ENCODE assay signal across 11 mouse cellular contexts in the genomic region with DNA sequence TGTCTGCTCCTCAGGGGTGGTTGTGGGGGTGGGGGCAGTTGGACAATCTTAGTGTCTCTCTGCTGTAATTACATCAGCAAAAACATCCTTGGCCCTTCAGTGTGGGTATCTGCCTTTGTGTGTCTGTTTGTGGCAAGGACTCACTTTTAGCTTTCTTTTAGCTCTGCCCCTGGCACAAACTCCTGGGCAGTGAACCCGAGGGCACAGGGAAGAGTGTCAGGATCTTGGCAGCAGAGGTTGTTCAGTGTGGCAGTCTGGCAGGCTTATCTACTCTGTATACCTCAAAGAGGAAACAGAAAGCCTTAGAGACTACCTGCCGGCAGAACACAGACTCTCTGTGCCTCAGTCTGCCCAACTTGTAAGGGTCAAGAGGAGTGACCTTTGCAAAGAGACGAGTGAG. TPM values are rescaled to one million over a fixed set of nuclear protein-coding genes. Genes with fewer than 3 reads are reported as not detected.
DNase-seq lines count a peak whose midpoint lies in the region; ATAC-seq and TF ChIP-seq lines count a peak whose summit lies in the region.
"Had no signal": no experiment of that assay in that cellular context is flagged by ENCODE, and none has a peak within 500 bp of the region (broad histone marks: within the 10 kb centered on the region; RNA-seq: fewer than 3 reads in every experiment).

No protein-coding gene starts in this region.

- 0 out of 2 replicates have a peak, but pooled peaks cover 11% of the 10 kb centered on the region for H3K27me3 ChIP-seq in intestine, embryonic 15.5 days (replicated peaks)
- H3K27me3 ChIP-seq in intestine, embryonic 16.5 days (replicated peaks; ENCODE audit: control insufficient read depth, insufficient read depth, low read length): peaks cover 6% of the 10 kb centered on the region; the same call in 1 of the 2 replicates
- peaks cover 35% of the 10 kb centered on the region for H3K27me3 ChIP-seq in neural tube, embryonic 12.5 days (replicated peaks)

- no peaks in the 10 kb centered on the region for H3K9me3 ChIP-seq in intestine, embryonic 15.5 days
- no peaks in the 10 kb centered on the region for H3K9me3 ChIP-seq in intestine, embryonic 16.5 days (ENCODE audit: control insufficient read depth, low read length)
- H3K9me3 ChIP-seq in neural tube, embryonic 12.5 days: no peaks in the 10 kb centered on the region

- H3K9ac ChIP-seq in intestine, embryonic 15.5 days: no peak overlapping the region
- H3K9ac ChIP-seq in intestine, embryonic 16.5 days (ENCODE audit: low read depth, low read length): no peak overlapping the region
- no peak overlapping the region for H3K9ac ChIP-seq in neural tube, embryonic 12.5 days

- peak overlapping the region; percentile 91 for H3K4me2 ChIP-seq in intestine, embryonic 15.5 days (replicated peaks)
- H3K4me2 ChIP-seq in intestine, embryonic 16.5 days (ENCODE audit: low read depth, low read length): no peak overlapping the region
- peak overlapping the region; percentile 76; the same call in 1 of the 2 replicates for H3K4me2 ChIP-seq in neural tube, embryonic 12.5 days (replicated peaks)

- no peak overlapping the region for H3K4me3 ChIP-seq in intestine, embryonic 15.5 days (replicated peaks)
- H3K4me3 ChIP-seq in intestine, embryonic 16.5 days (ENCODE audit: low read length): no peak overlapping the region
- no peak overlapping the region for H3K4me3 ChIP-seq in neural tube, embryonic 12.5 days
- no peak overlapping the region for H3K4me3 ChIP-seq in layer of hippocampus, adult 2 months

- peak; percentile 3 to 42 for DNase-seq in adrenal gland, adult (ENCODE audit: inconsistent age in 2 of 2, low spot score in 1 of 2)
- no peak for DNase-seq in adrenal gland, postnatal 14 days
- no peak for DNase-seq in neural tube, embryonic 10.5 days (ENCODE audit: extremely low spot score, low spot score)
- no peak for DNase-seq in layer of hippocampus, adult 2 months (ENCODE audit: low spot score in 2 of 2)
- no peak for DNase-seq in urinary bladder, postnatal 36 days (ENCODE audit: low spot score in 2 of 2)
- DNase-seq: left cerebral cortex, postnatal 4 days; thymus, postnatal 36 days had no signal

- no peak for TF ChIP-seq CTCF in layer of hippocampus, adult 2 months (conservative IDR thresholded peaks at IDR 0.05)

- H3K36me3 ChIP-seq in intestine, embryonic 15.5 days: no peaks in the 10 kb centered on the region
- H3K36me3 ChIP-seq in intestine, embryonic 16.5 days (ENCODE audit: control insufficient read depth, insufficient read depth, low read length): no peaks in the 10 kb centered on the region
- no peaks in the 10 kb centered on the region for H3K36me3 ChIP-seq in neural tube, embryonic 12.5 days

- H3K4me1 ChIP-seq in intestine, embryonic 15.5 days (replicated peaks): peaks cover 12% of the 10 kb centered on the region
- H3K4me1 ChIP-seq in intestine, embryonic 16.5 days (ENCODE audit: control insufficient read depth, insufficient read depth, low read length): peaks cover 5% of the 10 kb centered on the region
- peaks cover 4% of the 10 kb centered on the region for H3K4me1 ChIP-seq in neural tube, embryonic 12.5 days

- 69% methylated on average over 3 of the region's 3 CpGs for WGBS in intestine, embryonic 15.5 days
- 65% methylated on average over 3 of the region's 3 CpGs for WGBS in intestine, embryonic 16.5 days
- WGBS in neural tube, embryonic 12.5 days: 83% methylated on average over 3 of the region's 3 CpGs

- no peak for ATAC-seq in intestine, embryonic 15.5 days
- ATAC-seq in intestine, embryonic 16.5 days: no peak; the same call in 1 of the 2 replicates
- no peak for ATAC-seq in neural tube, embryonic 12.5 days (ENCODE audit: low FRiP score, low read depth)

- no peak overlapping the region for H3K27ac ChIP-seq in intestine, embryonic 15.5 days
- no peak overlapping the region for H3K27ac ChIP-seq in intestine, embryonic 16.5 days (ENCODE audit: low read length)
- H3K27ac ChIP-seq in neural tube, embryonic 12.5 days: no peak overlapping the region
- H3K27ac ChIP-seq in layer of hippocampus, adult 2 months: no peak overlapping the region

RNA-seq across cellular contexts. Expression of gene Osbpl5, which starts 0.9 kb away (rescaled TPM):
- total RNA-seq in adrenal gland, postnatal 14 days (2021): 26.0 and 36.8 TPM in 2 replicates
- 25.6 and 25.9 TPM in 2 replicates for polyA plus RNA-seq in intestine, embryonic 15.5 days (2015; fragmentation: Nextera tagmentation; extraction: Ambion mirVana)
- polyA plus RNA-seq in intestine, embryonic 16.5 days (2015; fragmentation: Nextera tagmentation; extraction: Ambion mirVana): 26.4 and 29.0 TPM in 2 replicates
- 24.5 and 25.1 TPM in 2 replicates for polyA plus RNA-seq in neural tube, embryonic 12.5 days (2016; fragmentation: Nextera tagmentation; extraction: Ambion mirVana)
- total RNA-seq in layer of hippocampus, adult 2 months (2021): 10 to 100 TPM; 18.0 to 24.4 TPM

RNA-seq across cellular contexts. Expression of gene Mrgprg, which starts 9.1 kb away (rescaled TPM):
- total RNA-seq in adrenal gland, postnatal 14 days (2021): 0.85 and 1.5 TPM in 2 replicates
- not detected in 2 replicates for polyA plus RNA-seq in intestine, embryonic 15.5 days (2015; fragmentation: Nextera tagmentation; extraction: Ambion mirVana)
- polyA plus RNA-seq in intestine, embryonic 16.5 days (2015; fragmentation: Nextera tagmentation; extraction: Ambion mirVana): not detected in 2 replicates
- polyA plus RNA-seq in neural tube, embryonic 12.5 days (2016; fragmentation: Nextera tagmentation; extraction: Ambion mirVana): not detected in 2 replicates
- not detected for total RNA-seq in layer of hippocampus, adult 2 months (2021)
- total RNA-seq: left cerebral cortex, postnatal 4 days; megakaryocyte-erythroid progenitor cell, adult 5-6 weeks had no signal

RNA-seq across cellular contexts. Expression of gene Mrgpre, which starts 26.6 kb away (rescaled TPM):
- total RNA-seq in adrenal gland, postnatal 14 days (2021): 2.1 and 2.7 TPM in 2 replicates
- 1.2 and 1.3 TPM in 2 replicates for polyA plus RNA-seq in intestine, embryonic 15.5 days (2015; fragmentation: Nextera tagmentation; extraction: Ambion mirVana)
- polyA plus RNA-seq in intestine, embryonic 16.5 days (2015; fragmentation: Nextera tagmentation; extraction: Ambion mirVana): 1.4 and 1.5 TPM in 2 replicates
- 2.6 and 4.2 TPM in 2 replicates for polyA plus RNA-seq in neural tube, embryonic 12.5 days (2016; fragmentation: Nextera tagmentation; extraction: Ambion mirVana)
- total RNA-seq in layer of hippocampus, adult 2 months (2021): 1 to 10 TPM; 5.9 to 6.5 TPM

Comparison
In these comparisons a context has a peak if more than half of its experiments do, and no peak if none do; other contexts are left out.
1. DNase-seq: peak in adrenal gland, adult (2 of 2); none in adrenal gland, postnatal 14 days (single experiment), neural tube, embryonic 10.5 days (single experiment), layer of hippocampus, adult 2 months (0 of 2) and urinary bladder, postnatal 36 days (0 of 2).